Mouse (Mus musculus) liver, adult 2 months (tissue): Measurements from ENCODE around the gene Ap2a1. TPM values are rescaled to one million over a fixed set of nuclear protein-coding genes. Genes with fewer than 3 reads are reported as not detected.

ENCODE experiments used
- DNase-seq: peaks from one replicate; pipeline ENCODE4 v3.0.0-alpha.2; 2011; ENCODE audit warnings: low read depth, low spot score; ENCODE audit errors: extremely low read depth
- H3K27ac ChIP-seq: fragments of 200-500 bp; replicated peaks from 2 replicates; pipeline ENCODE4 v1.5.1; 2012; ENCODE audit warnings: low read depth, mild to moderate bottlenecking, control low read depth, inconsistent platforms, low read length; ENCODE audit not compliant: insufficient read depth
- H3K27me3 ChIP-seq: fragments of 200-500 bp; 2 replicates; pipeline ENCODE4 v1.6.1; 2012; ENCODE audit warnings: mild to moderate bottlenecking, moderate library complexity, low read length, inconsistent platforms; ENCODE audit not compliant: control insufficient read depth, insufficient read depth
- H3K36me3 ChIP-seq: fragments of 200-500 bp; 2 replicates; pipeline ENCODE4 v1.6.1; 2012; ENCODE audit warnings: low read length, inconsistent platforms; ENCODE audit not compliant: control insufficient read depth, insufficient read depth
- H3K4me1 ChIP-seq: fragments of 200-500 bp; 2 replicates; pipeline ENCODE4 v1.6.1; 2011; ENCODE audit warnings: low read length; ENCODE audit not compliant: control insufficient read depth, insufficient read depth
- H3K4me3 ChIP-seq: fragments of 200-500 bp; 2 replicates; pipeline ENCODE4 v1.5.1; 2011; ENCODE audit warnings: low read depth, mild to moderate bottlenecking, control low read depth, low read length, moderate library complexity; ENCODE audit not compliant: insufficient read depth
- H3K79me2 ChIP-seq: fragments of 200-500 bp; 2 replicates; pipeline ENCODE4 v1.6.1; 2012; ENCODE audit warnings: inconsistent platforms, mild to moderate bottlenecking, low read length, moderate library complexity; ENCODE audit not compliant: control insufficient read depth, insufficient read depth
- H3K9ac ChIP-seq: fragments of 200-500 bp; 2 replicates; pipeline ENCODE4 v1.6.1; 2012; ENCODE audit warnings: low read depth, mild to moderate bottlenecking, control low read depth, inconsistent platforms, low read length
- CTCF ChIP-seq: fragments of 200-500 bp; IDR thresholded peaks from 2 replicates; pipeline ENCODE4 v1.5.1; 2011; ENCODE audit warnings: low read depth, low read length, control low read depth
- POLR2A ChIP-seq: fragments of 200-500 bp; IDR thresholded peaks from 2 replicates; pipeline ENCODE4 v1.6.1; 2011; ENCODE audit warnings: low read length, control low read depth; ENCODE audit not compliant: insufficient read depth; ENCODE audit errors: extremely low read depth
- WGBS: fragments of 180-500 bp; shearing (Covaris S2); methylation state at CpG from one replicate; pipeline ENCODE4 v1.1.7; 2018; 5-methylcytosine and 5-hydroxymethylcytosine counted together
- polyA plus RNA-seq: library from polyadenylated mRNA; depleted of rRNA; stranded (reverse); fragments of >200 nt; gene quantifications from 2 replicates; pipeline ENCODE4 v1.2.3, GENCODE M21; 2012
- total RNA-seq: library from RNA; depleted of rRNA; stranded (reverse); fragments of >200 nt; gene quantifications from 2 replicates; pipeline ENCODE4 v1.2.3, GENCODE M21; 2014

Ap2a1 gene
- total and polyA plus RNA-seq, 2 experiments = 14.5 to 38.2 TPM

DNA sequence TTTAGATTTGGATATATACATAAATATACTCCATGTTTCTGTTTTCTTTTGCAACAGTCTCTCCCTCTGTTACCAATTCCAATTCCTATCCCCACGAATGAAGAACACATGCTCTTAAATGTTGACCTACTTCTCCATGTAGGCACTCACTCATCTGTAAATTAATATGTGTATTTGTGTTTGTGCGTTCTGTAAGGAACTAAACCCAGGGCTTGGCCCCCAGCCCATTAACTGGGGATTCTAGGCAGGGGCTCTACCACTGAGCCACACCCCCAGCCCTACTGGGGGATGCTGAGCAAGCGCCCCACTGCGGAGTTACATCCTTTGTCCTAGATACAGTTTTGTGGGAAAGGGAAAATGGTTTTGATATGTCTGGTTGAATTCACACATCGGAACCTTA is 10.2 kb downstream of the Ap2a1 start:
- H3K4me1 ChIP-seq = no peaks in the 10 kb centered on the region
- peaks cover 4% of the 10 kb centered on the region; the same call in 1 of the 2 replicates for H3K36me3 ChIP-seq
- H3K79me2 ChIP-seq = peaks cover 6% of the 10 kb centered on the region; the same call in 1 of the 2 replicates
- TF ChIP-seq POLR2A (no peak), CTCF (no peak)
- 93% methylated on average over 5 of the region's 5 CpGs for WGBS
- no peak overlapping the region for H3K9ac ChIP-seq
- no peak overlapping the region for H3K4me3 ChIP-seq
- DNase-seq = no peak
- no peak overlapping the region for H3K27ac ChIP-seq
- no peaks in the 10 kb centered on the region for H3K27me3 ChIP-seq

DNA sequence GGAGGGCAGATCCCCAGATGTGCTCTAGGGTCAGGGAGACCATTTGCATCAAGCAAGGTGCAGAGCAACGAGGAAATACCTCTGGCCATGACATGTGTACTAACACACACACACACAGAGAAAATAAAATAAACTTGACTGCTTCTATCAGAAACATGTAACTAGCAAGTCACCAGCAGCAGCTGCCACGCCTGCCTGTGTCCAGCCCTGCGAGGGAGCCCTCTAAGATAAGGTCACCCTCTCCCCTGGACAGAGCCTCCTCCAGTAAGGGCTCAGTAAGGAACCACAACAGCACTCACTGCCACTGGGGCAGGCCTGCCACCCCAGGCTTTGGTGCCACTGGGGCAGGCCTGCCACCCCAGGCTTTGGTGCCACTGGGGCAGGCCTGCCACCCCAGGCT is 11.1 kb downstream of the Ap2a1 start:
- WGBS = 83% methylated on average over 3 of the region's 3 CpGs
- Histone ChIP-seq H3K79me2 (peaks cover 6% of the 10 kb centered on the region; the same call in 1 of the 2 replicates), H3K27me3 (no peaks in the 10 kb centered on the region), H3K4me1 (no peaks in the 10 kb centered on the region), H3K36me3 (no peaks in the 10 kb centered on the region), H3K4me3 (no peak overlapping the region), H3K27ac (no peak overlapping the region), H3K9ac (no peak overlapping the region)
- DNase-seq = no peak
- TF ChIP-seq POLR2A = no peak
- TF ChIP-seq CTCF = no peak

DNA sequence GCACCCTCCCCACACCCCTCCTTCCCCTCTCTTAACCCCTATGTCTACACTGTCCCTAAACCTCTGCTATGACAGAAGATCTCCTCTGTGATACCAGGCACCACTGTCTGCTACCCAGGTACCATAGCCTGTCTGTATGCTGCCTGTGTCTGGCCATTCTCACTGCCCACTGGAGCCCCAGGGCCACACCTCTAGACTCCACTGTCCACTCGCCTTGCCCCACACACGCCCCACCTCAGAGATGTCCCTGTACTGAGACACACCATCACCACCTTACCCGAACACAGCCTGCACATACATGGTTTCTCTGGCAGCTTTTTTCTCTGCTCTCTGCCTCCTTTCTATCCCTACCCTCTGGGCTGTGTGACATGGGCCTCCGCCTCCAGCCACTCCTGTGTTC is 12.4 kb downstream of the Ap2a1 start:
- DNase-seq = no peak
- WGBS = over 99% methylated on average over 4 of the region's 4 CpGs
- Histone ChIP-seq H3K27me3 (no peaks in the 10 kb centered on the region), H3K4me3 (no peak overlapping the region), H3K9ac (no peak overlapping the region), H3K27ac (no peak overlapping the region), H3K79me2 (peaks cover 6% of the 10 kb centered on the region; the same call in 1 of the 2 replicates), H3K4me1 (no peaks in the 10 kb centered on the region), H3K36me3 (no peaks in the 10 kb centered on the region; the same call in 1 of the 2 replicates)
- TF ChIP-seq CTCF (no peak), POLR2A (no peak)

DNA sequence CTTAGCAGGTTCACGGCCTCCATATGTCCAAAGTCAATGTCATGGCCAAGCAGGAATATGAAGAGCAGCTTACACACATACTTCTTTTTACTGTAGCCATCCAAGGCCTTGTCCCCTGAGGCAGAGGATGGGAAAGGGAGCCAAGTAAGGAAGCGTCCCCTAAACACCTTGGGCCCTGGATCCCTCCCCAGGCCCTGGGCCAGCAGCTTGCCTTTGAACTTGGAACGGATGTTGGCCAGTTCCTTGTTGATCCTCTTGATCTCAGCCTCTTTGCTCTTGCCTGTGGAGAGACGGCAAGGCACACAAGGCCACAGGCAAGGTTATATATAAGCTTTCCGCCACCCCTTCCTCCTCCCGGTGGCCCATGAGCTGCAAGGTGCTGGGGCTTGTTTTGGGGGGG is 13.1 kb downstream of the Ap2a1 start:
- no peaks in the 10 kb centered on the region for H3K27me3 ChIP-seq
- H3K79me2 ChIP-seq = peaks cover 3% of the 10 kb centered on the region; the same call in 1 of the 2 replicates
- H3K27ac ChIP-seq = no peak overlapping the region
- 90% methylated on average over 6 of the region's 6 CpGs for WGBS
- DNase-seq = no peak
- no peaks in the 10 kb centered on the region; the same call in 1 of the 2 replicates for H3K36me3 ChIP-seq
- H3K4me1 ChIP-seq = no peaks in the 10 kb centered on the region
- H3K4me3 ChIP-seq = no peak overlapping the region
- no peak overlapping the region for H3K9ac ChIP-seq
- TF ChIP-seq CTCF (no peak), POLR2A (no peak)

DNA sequence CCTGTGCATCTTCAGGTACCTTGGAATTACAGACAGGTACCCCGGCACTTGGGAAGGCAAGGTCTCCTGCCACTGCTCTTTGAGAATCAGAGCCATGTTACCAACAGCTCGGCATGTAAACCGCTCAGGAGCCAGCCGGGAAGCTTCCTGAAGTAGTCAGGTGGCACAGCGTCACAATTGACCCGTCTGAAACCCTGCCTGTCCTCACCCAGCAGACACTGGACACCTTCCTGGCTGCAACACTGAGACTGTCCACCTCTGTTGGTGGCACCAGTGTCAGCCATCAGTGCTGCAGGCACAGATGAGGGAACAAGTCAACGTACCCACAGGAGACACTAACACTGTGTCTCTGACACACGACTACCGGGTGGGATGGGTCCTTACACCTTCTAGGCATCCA is 14.0 kb downstream of the Ap2a1 start:
- Histone ChIP-seq H3K36me3 (no peaks in the 10 kb centered on the region; the same call in 1 of the 2 replicates), H3K27me3 (no peaks in the 10 kb centered on the region), H3K4me1 (no peaks in the 10 kb centered on the region), H3K9ac (no peak overlapping the region), H3K79me2 (peaks cover 3% of the 10 kb centered on the region; the same call in 1 of the 2 replicates), H3K4me3 (no peak overlapping the region), H3K27ac (no peak overlapping the region)
- 93% methylated on average over 9 of the region's 9 CpGs for WGBS
- no peak for DNase-seq
- TF ChIP-seq CTCF (no peak), POLR2A (no peak)

DNA sequence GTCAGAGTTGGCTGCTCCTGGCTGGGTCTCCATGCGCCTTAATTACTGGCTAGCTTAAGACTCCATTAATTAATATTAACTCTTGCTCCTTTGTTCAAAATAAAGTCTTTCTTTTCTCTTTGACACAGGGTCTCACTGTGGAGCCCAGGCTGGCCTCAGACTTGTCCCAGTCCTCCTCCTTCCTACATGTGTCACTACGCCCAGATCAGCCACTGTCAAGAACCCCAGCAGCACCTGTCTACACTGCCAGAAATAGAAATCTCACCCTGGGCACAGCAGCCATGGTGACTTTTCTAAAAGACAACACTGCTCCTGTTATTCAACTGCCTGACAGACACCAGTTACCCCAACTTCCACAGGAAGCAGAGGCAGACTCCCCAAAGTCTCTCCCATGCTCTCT is 14.9 kb downstream of the Ap2a1 start:
- H3K27ac ChIP-seq = no peak overlapping the region
- no peaks in the 10 kb centered on the region for H3K27me3 ChIP-seq
- H3K4me3 ChIP-seq = no peak overlapping the region
- 94% methylated on average over 2 of the region's 2 CpGs for WGBS
- H3K36me3 ChIP-seq = no peaks in the 10 kb centered on the region; the same call in 1 of the 2 replicates
- TF ChIP-seq CTCF (no peak), POLR2A (no peak)
- H3K4me1 ChIP-seq = no peaks in the 10 kb centered on the region
- DNase-seq = no peak
- H3K79me2 ChIP-seq = peaks cover 3% of the 10 kb centered on the region; the same call in 1 of the 2 replicates
- H3K9ac ChIP-seq = no peak overlapping the region
